Mouse (Mus musculus) adrenal gland, adult 8-10 months (tissue): ENCODE data around the gene Samd10. TPM values are rescaled to one million over a fixed set of nuclear protein-coding genes. Genes with fewer than 3 reads are reported as not detected.

Source experiments
- DNase-seq: peaks from one replicate; pipeline ENCODE4 v3.0.0; 2022
- total RNA-seq, 4 experiments: library from RNA; stranded (reverse); gene quantifications; 2 replicates each; pipeline ENCODE4 v1.2.4; 2022

Gene Samd10
- 10 to 100 TPM; 16.1 to 33.3 (median 21.8) TPM for total RNA-seq

- DNase-seq, result no peak
Observed at GRCm38 (mm10) chr2:181598454-181599351, at the start of gene Samd10. TSS of gene Samd10 (minus strand) at chr2:181599212.

GRCm38 (mm10) chr2:181646626-181647472 lies 47.8 kb upstream of the Samd10 start:
- no peak for DNase-seq

- no peak for DNase-seq
Observed at GRCm38 (mm10) chr2:181645666-181646065, 46.7 kb upstream of the Samd10 start.

- DNase-seq, result peak; percentile 23
Observed at GRCm38 (mm10) chr2:181644361-181644760, 45.3 kb upstream of the Samd10 start.

GRCm38 (mm10) chr2:181635865-181636264 lies 36.9 kb upstream of the Samd10 start:
- no peak for DNase-seq

GRCm38 (mm10) chr2:181632624-181633023 lies 33.6 kb upstream of the Samd10 start:
- DNase-seq, result no peak

GRCm38 (mm10) chr2:181628471-181628870 lies 29.5 kb upstream of the Samd10 start:
- no peak for DNase-seq

GRCm38 (mm10) chr2:181623401-181623800 lies 24.4 kb upstream of the Samd10 start:
- no peak for DNase-seq

GRCm38 (mm10) chr2:181618761-181619495 lies 19.9 kb upstream of the Samd10 start:
- no peak for DNase-seq

GRCm38 (mm10) chr2:181602367-181602766 lies 3.4 kb upstream of the Samd10 start:
- DNase-seq, result no peak

- no peak for DNase-seq
Observed at GRCm38 (mm10) chr2:181601751-181602145, 2.7 kb upstream of the Samd10 start.

- DNase-seq, result peak; percentile 96
Observed at GRCm38 (mm10) chr2:181600828-181601750, 2.1 kb upstream of the Samd10 start.

- DNase-seq, result no peak
Observed at GRCm38 (mm10) chr2:181600226-181600758, 1.3 kb upstream of the Samd10 start.

GRCm38 (mm10) chr2:181597378-181598061 lies 1.5 kb downstream of the Samd10 start:
- DNase-seq, result no peak

GRCm38 (mm10) chr2:181596221-181596960 lies 2.6 kb downstream of the Samd10 start:
- no peak for DNase-seq

GRCm38 (mm10) chr2:181594946-181595696 lies 3.9 kb downstream of the Samd10 start:
- peak; percentile 76 for DNase-seq

GRCm38 (mm10) chr2:181593937-181594336 lies 5.1 kb downstream of the Samd10 start:
- DNase-seq, result no peak

GRCm38 (mm10) chr2:181593042-181593421 lies 6.0 kb downstream of the Samd10 start:
- no peak for DNase-seq
